Mouse (Mus musculus): Measurements from ENCODE around the gene Dnajb12. TPM values are rescaled to one million over a fixed set of nuclear protein-coding genes. Genes with fewer than 3 reads are reported as not detected.

Dnajb12 gene
- polyA plus RNA-seq, 1 experiment from 2014 or later: 27.4 TPM

GRCm38 (mm10) chr10:59884327-59885173 is 5.2 kb downstream of the Dnajb12 start:
- H3K9me3 ChIP-seq (ENCODE audit: control insufficient read depth): no peaks in the 10 kb centered on the region
- peaks cover 3% of the 10 kb centered on the region; the same call in 1 of the 2 replicates for H3K4me1 ChIP-seq (replicated peaks; ENCODE audit: control insufficient read depth, insufficient read depth, low read length)
- no peak overlapping the region for H3K9ac ChIP-seq (ENCODE audit: low read depth, low read length)
- TF ChIP-seq CTCF (IDR thresholded peaks at IDR 0.05; ENCODE audit: low read depth): no peak
- no peak overlapping the region for H3K4me2 ChIP-seq (replicated peaks; ENCODE audit: low read depth)
- H3K4me3 ChIP-seq (ENCODE audit: low read depth, low read length): no peak overlapping the region
- whole genome bisulfite sequencing: 79% methylated on average over 10 of the region's 10 CpGs
- ATAC-seq: no peak
- H3K27ac ChIP-seq (ENCODE audit: low read depth, low read length): no peak overlapping the region
- H3K36me3 ChIP-seq (ENCODE audit: control insufficient read depth, insufficient read depth): peaks cover 15% of the 10 kb centered on the region
- no peaks in the 10 kb centered on the region for H3K27me3 ChIP-seq (replicated peaks; ENCODE audit: control insufficient read depth, insufficient read depth, low read length)

DNA sequence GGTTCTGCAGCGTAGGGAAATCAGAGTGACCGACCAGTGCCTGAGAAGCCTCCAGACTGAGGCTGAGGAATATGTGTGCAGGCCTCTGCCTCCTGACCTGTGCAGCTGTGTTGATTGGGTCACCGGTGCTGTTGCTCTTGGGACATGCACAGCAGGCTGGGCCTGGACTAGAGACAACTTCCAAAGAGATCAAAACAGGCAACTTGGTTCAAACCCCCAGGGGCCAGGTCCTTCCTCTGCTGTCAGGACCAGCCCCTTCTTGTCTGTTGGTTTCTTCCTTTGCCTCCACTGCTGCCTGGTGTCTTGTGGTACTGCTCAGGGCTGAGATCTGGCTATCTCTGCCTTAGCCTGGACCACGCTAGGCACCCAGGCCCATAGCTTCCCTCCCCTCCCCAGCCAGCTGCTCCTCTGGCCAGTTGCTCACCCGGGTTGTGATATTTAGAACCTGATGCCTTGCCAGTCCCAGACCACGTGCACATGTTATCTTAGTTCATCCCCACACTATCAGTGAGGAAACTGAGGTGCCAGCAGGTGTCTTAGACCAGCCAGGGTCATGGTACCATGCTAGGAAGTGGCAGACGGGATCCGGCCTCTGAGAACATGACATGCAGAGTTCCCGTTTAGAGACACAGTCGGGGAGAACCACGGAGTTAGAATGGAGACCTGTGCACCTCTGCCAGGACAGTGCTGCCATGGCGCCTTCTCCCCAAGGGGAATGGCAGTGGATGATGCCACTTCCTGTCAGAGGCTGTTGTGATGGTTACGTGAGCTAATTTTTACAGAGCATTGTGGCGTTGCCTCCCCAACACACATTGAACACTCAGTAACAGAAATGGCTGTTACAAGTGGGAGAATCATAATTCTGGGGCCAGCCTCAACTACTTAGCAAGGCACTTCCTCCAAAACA is 6.1 kb downstream of the Dnajb12 start:
- Histone ChIP-seq H3K9ac (ENCODE audit: low read depth, low read length) (no peak overlapping the region; the same call in 1 of the 2 replicates), H3K4me3 (ENCODE audit: low read depth, low read length) (no peak overlapping the region), H3K27ac (ENCODE audit: low read depth, low read length) (no peak overlapping the region), H3K36me3 (ENCODE audit: control insufficient read depth, insufficient read depth) (peaks cover 23% of the 10 kb centered on the region), H3K4me2 (replicated peaks; ENCODE audit: low read depth) (no peak overlapping the region), H3K4me1 (replicated peaks; ENCODE audit: control insufficient read depth, insufficient read depth, low read length) (peaks cover 3% of the 10 kb centered on the region; the same call in 1 of the 2 replicates), H3K27me3 (replicated peaks; ENCODE audit: control insufficient read depth, insufficient read depth, low read length) (no peaks in the 10 kb centered on the region), H3K9me3 (ENCODE audit: control insufficient read depth) (no peaks in the 10 kb centered on the region)
- TF ChIP-seq CTCF (IDR thresholded peaks at IDR 0.05; ENCODE audit: low read depth): no peak
- WGBS: 84% methylated on average over 14 of the region's 14 CpGs
- ATAC-seq: no peak

DNA sequence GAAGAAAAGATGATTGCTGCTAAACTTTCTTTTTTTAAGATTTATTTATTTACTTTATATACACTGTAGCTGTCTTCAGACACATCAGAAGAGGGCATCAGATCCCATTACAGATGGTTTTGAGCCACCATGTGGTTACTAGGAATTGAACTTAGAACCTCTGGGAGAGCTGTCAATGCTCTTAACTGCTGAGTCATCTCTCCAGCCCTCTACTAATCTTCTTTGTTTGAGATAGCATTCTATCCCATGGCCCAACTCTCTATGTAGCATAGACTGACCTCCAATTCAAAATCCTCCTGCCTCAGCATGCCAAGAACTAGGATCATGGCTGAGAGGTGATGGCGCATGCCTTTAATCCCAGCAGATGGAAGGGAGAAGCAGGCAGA is 6.7 kb downstream of the Dnajb12 start:
- Histone ChIP-seq H3K9ac (ENCODE audit: low read depth, low read length) (no peak overlapping the region), H3K4me2 (replicated peaks; ENCODE audit: low read depth) (no peak overlapping the region), H3K36me3 (ENCODE audit: control insufficient read depth, insufficient read depth) (peaks cover 29% of the 10 kb centered on the region), H3K27me3 (replicated peaks; ENCODE audit: control insufficient read depth, insufficient read depth, low read length) (no peaks in the 10 kb centered on the region), H3K27ac (ENCODE audit: low read depth, low read length) (no peak overlapping the region), H3K9me3 (ENCODE audit: control insufficient read depth) (no peaks in the 10 kb centered on the region), H3K4me3 (ENCODE audit: low read depth, low read length) (no peak overlapping the region), H3K4me1 (replicated peaks; ENCODE audit: control insufficient read depth, insufficient read depth, low read length) (peaks cover 3% of the 10 kb centered on the region; the same call in 1 of the 2 replicates)
- no peak for TF ChIP-seq CTCF (IDR thresholded peaks at IDR 0.05; ENCODE audit: low read depth)
- WGBS: 96% methylated on average over 1 of the region's 1 CpGs
- ATAC-seq: no peak

DNA sequence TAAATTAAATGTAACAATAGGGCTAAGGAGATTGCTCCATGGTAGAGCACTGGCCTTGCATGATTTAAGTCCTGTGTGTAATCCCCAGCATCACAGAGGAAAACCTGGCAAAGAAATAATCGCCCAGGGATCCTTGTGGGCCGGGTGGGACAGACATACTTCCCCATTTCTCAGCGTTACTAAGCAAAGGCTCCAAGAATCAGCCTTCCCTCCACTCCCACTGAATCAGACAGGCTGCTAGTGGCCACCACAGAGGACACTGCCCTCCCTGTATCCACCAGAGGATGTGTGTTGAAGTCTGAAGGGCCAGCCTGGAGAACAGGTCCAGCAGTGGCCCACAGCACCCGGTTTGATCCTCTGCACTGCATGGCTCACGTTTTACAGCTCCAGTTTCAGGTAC is 8.1 kb downstream of the Dnajb12 start:
- Histone ChIP-seq H3K4me3 (ENCODE audit: low read depth, low read length) (no peak overlapping the region), H3K27me3 (replicated peaks; ENCODE audit: control insufficient read depth, insufficient read depth, low read length) (no peaks in the 10 kb centered on the region), H3K4me2 (replicated peaks; ENCODE audit: low read depth) (no peak overlapping the region), H3K27ac (ENCODE audit: low read depth, low read length) (no peak overlapping the region), H3K9me3 (ENCODE audit: control insufficient read depth) (no peaks in the 10 kb centered on the region), H3K36me3 (ENCODE audit: control insufficient read depth, insufficient read depth) (peaks cover 42% of the 10 kb centered on the region), H3K9ac (ENCODE audit: low read depth, low read length) (no peak overlapping the region), H3K4me1 (replicated peaks; ENCODE audit: control insufficient read depth, insufficient read depth, low read length) (no peaks in the 10 kb centered on the region; the same call in 1 of the 2 replicates)
- ATAC-seq: no peak
- no peak for TF ChIP-seq CTCF (IDR thresholded peaks at IDR 0.05; ENCODE audit: low read depth)
- 90% methylated on average over 5 of the region's 5 CpGs for WGBS

DNA sequence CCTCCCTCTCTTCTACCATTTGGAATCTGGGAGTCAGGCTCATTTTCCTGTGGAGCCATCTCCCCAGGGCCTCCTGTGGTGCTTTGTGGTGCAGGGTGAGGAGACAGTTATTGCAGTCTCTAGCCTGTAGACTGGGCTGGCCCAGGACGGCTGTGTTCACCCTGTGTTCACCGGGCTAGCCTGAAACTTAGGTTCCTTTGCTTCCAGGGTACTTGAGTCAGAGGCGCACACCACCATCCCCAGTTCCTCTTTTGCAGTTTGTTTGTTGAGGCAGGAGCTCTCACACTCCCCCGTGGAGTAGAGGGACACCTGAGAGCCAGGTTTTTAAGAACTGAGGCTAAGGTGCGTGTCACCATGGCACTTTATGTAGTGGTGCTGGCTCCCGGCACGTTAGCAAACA is 10.0 kb downstream of the Dnajb12 start:
- Histone ChIP-seq H3K4me1 (replicated peaks; ENCODE audit: control insufficient read depth, insufficient read depth, low read length) (no peaks in the 10 kb centered on the region; the same call in 1 of the 2 replicates), H3K4me2 (replicated peaks; ENCODE audit: low read depth) (no peak overlapping the region), H3K9me3 (ENCODE audit: control insufficient read depth) (no peaks in the 10 kb centered on the region), H3K27ac (ENCODE audit: low read depth, low read length) (no peak overlapping the region), H3K36me3 (ENCODE audit: control insufficient read depth, insufficient read depth) (peaks cover 60% of the 10 kb centered on the region), H3K27me3 (replicated peaks; ENCODE audit: control insufficient read depth, insufficient read depth, low read length) (no peaks in the 10 kb centered on the region), H3K4me3 (ENCODE audit: low read depth, low read length) (no peak overlapping the region), H3K9ac (ENCODE audit: low read depth, low read length) (no peak overlapping the region)
- WGBS: 88% methylated on average over 7 of the region's 7 CpGs
- no peak for ATAC-seq
- TF ChIP-seq CTCF (IDR thresholded peaks at IDR 0.05; ENCODE audit: low read depth): no peak
